Mouse (Mus musculus): ENCODE results near the gene Sdhc. TPM values are rescaled to one million over a fixed set of nuclear protein-coding genes. Genes with fewer than 3 reads are reported as not detected.
"Not testable (repeated sequence)": the region's sequence is repeated elsewhere in the genome, so short reads cannot be mapped to it uniquely, and the experiment has no call there.

Sdhc gene
- total RNA-seq, 2 experiments from 2014 or later: 568 to 707 TPM

GRCm38 (mm10) chr1:171079345-171079744 is 71.1 kb downstream of the Sdhc start:
- DNase-seq: not testable (repeated sequence)

- not testable (repeated sequence) for DNase-seq
Observed at GRCm38 (mm10) chr1:171078419-171078818, 72.0 kb downstream of the Sdhc start.

- DNase-seq: peak; percentile 11
Observed at GRCm38 (mm10) chr1:171077955-171078354, 72.4 kb downstream of the Sdhc start.

GRCm38 (mm10) chr1:171077192-171077591 is 73.2 kb downstream of the Sdhc start:
- DNase-seq: not testable (repeated sequence)

Small RNAs within 50 kb of the gene (microRNA-seq; reads per million reads assigned to microRNA genes)
- gene Gm27844: 0 reads per million in 2 experiments

Other genes with a start within 250 kb of the Sdhc start
- gene Fcrlb, start 237.7 kb downstream of the Sdhc start, total RNA-seq (2021): not detected
- 1 to 10 TPM in 1 of 2 experiments, under 1 TPM in 1; 0.28 to 1.8 TPM for gene Fcrla, start 223.0 kb downstream of the Sdhc start, total RNA-seq (2021)
- gene Fcgr2b, start 174.1 kb downstream of the Sdhc start, total RNA-seq (2021): 1 to 10 TPM; 6.2 to 6.9 TPM
- gene Fcgr4, start 131.7 kb downstream of the Sdhc start, total RNA-seq (2021): under 1 TPM; 0.19 to 0.41 TPM
- gene Fcgr3, start 85.7 kb downstream of the Sdhc start, total RNA-seq (2021): 1 to 10 TPM; 9.3 to 9.4 TPM
- 1 to 10 TPM; 1.2 to 1.8 TPM for gene Cfap126, start 36.7 kb downstream of the Sdhc start, total RNA-seq (2021)
- gene Mpz, start 108 bp upstream of the Sdhc start, total RNA-seq (2021): 100 to 1,000 TPM; 478 to 752 TPM
- 10 to 100 TPM; 11.6 to 11.8 TPM for gene Pcp4l1, start 45.7 kb upstream of the Sdhc start, total RNA-seq (2021)
- gene Nr1i3, start 63.4 kb upstream of the Sdhc start, total RNA-seq (2021): not detected
- gene Tomm40l, start 71.9 kb upstream of the Sdhc start, total RNA-seq (2021): 10 to 100 TPM; 42.2 to 44.7 TPM
- gene Apoa2, start 74.5 kb upstream of the Sdhc start, total RNA-seq (2021): 1 to 10 TPM in 1 of 2 experiments, not detected in 1; 4.2 TPM
- gene Fcer1g, start 83.8 kb upstream of the Sdhc start, total RNA-seq (2021): 10 to 100 TPM; 10.4 to 13.3 TPM
- 1 to 10 TPM; 3.9 to 8.0 TPM for gene Adamts4, start 99.8 kb upstream of the Sdhc start, total RNA-seq (2021)
- gene Ndufs2, start 100.8 kb upstream of the Sdhc start, total RNA-seq (2021): 100 to 1,000 TPM; 468 to 578 TPM
- gene B4galt3, start 119.7 kb upstream of the Sdhc start, total RNA-seq (2021): 10 to 100 TPM; 11.0 to 17.6 TPM
- gene Ppox, start 130.6 kb upstream of the Sdhc start, total RNA-seq (2021): 10 to 100 TPM; 11.6 to 15.1 TPM
- 10 to 100 TPM; 15.3 to 19.7 TPM for gene Usp21, start 137.4 kb upstream of the Sdhc start, total RNA-seq (2021)
- gene Ufc1, start 144.4 kb upstream of the Sdhc start, total RNA-seq (2021): 10 to 100 TPM; 81.8 to 87.9 TPM
- 10 to 100 TPM; 30.3 to 31.2 TPM for gene Dedd, start 178.5 kb upstream of the Sdhc start, total RNA-seq (2021)
- 10 to 100 TPM; 20.1 to 22.5 TPM for gene Nit1, start 195.0 kb upstream of the Sdhc start, total RNA-seq (2021)
- gene Pfdn2, start 195.1 kb upstream of the Sdhc start, total RNA-seq (2021): 100 to 1,000 TPM; 104 to 113 TPM
- under 1 TPM; 0.31 to 0.61 TPM for gene Klhdc9, start 210.2 kb upstream of the Sdhc start, total RNA-seq (2021)
- gene Nectin4, start 219.5 kb upstream of the Sdhc start, total RNA-seq (2021): under 1 TPM; 0.07 to 0.20 TPM
- gene Arhgap30, start 238.4 kb upstream of the Sdhc start, total RNA-seq (2021): 1 to 10 TPM; 1.7 to 2.3 TPM